Mouse (Mus musculus) Patski (cell line): ENCODE results near the gene Zranb3. TPM values are rescaled to one million over a fixed set of nuclear protein-coding genes. Genes with fewer than 3 reads are reported as not detected.

Experiments used
- ATAC-seq: fragments of 100-300 bp; one replicate; pipeline ENCODE4 v1.8.0; 2021
- CTCF ChIA-PET: fragments of 350-600 bp; sonication (Branson Sonifier 250); formaldehyde crosslinking; loops from one replicate; lab custom pipeline; 2022; ENCODE audit warnings: inconsistent platforms; lab: Charles Lee
- POLR2A ChIA-PET: fragments of 350-600 bp; sonication (Branson Sonifier 250); formaldehyde crosslinking; loops from one replicate; lab custom pipeline; 2022; ENCODE audit warnings: antibody characterized with exemption, inconsistent platforms; lab: Charles Lee
- DNase-seq: peaks from one replicate; pipeline ENCODE4 v3.0.0-alpha.2; 2011; ENCODE audit warnings: low read depth, low spot score
- H3K27me3 ChIP-seq: fragments of 371-371 bp; one replicate; pipeline ENCODE4 v1.5.1; 2021
- CTCF ChIP-seq: fragments of 100-300 bp; IDR thresholded peaks from one replicate; pipeline ENCODE4 v1.5.1; 2021
- in situ Hi-C: fragments of 300-500 bp; cut with MboI; formaldehyde crosslinking; loops from 3 replicates; pipeline ENCODE4 v1.11.1; 2018; ENCODE audit warnings: low pct_unique_long_range_greater_than_20kb, mixed read lengths
- polyA plus RNA-seq: library from polyadenylated mRNA; unstranded; gene quantifications from one replicate; pipeline ENCODE4 v1.2.3, GENCODE M21; 2021

Gene Zranb3
- polyA plus RNA-seq, 1 experiment from 2014 or later = 13.5 TPM

- in situ Hi-C loops = no loop called here
- DNase-seq (no peak), ATAC-seq (no peak)
- ChIA-PET CTCF (interaction anchor here (0.9 kb wide), 1 partner anchor 10 kb away, joined by 3 read pairs; no protein-coding TSS in a partner anchor), POLR2A (no interaction called here)
- H3K27me3 ChIP-seq = no peaks in the 10 kb centered on the region
- TF ChIP-seq CTCF = no peak
Observed at GRCm38 (mm10) chr1:128061401-128061800, 41.4 kb downstream of the Zranb3 start.

- ATAC-seq (no peak), DNase-seq (no peak)
- ChIA-PET CTCF (interaction anchor here (0.9 kb wide), 1 partner anchor 11 kb away, joined by 3 read pairs; no protein-coding TSS in a partner anchor), POLR2A (no interaction called here)
- in situ Hi-C loops = no loop called here
- H3K27me3 ChIP-seq = no peaks in the 10 kb centered on the region
- no peak for TF ChIP-seq CTCF
Observed at GRCm38 (mm10) chr1:128060655-128061344, 42.0 kb downstream of the Zranb3 start.

- no peak for ATAC-seq
- in situ Hi-C loops = no loop called here
- no peak for TF ChIP-seq CTCF
- H3K27me3 ChIP-seq = no peaks in the 10 kb centered on the region
- DNase-seq = no peak
- CTCF ChIA-PET = no interaction called here
- POLR2A ChIA-PET = no interaction called here
Observed at GRCm38 (mm10) chr1:128058625-128059024, 44.2 kb downstream of the Zranb3 start.

GRCm38 (mm10) chr1:128057269-128057668 lies 45.6 kb downstream of the Zranb3 start:
- DNase-seq (no peak), ATAC-seq (no peak)
- no peak for TF ChIP-seq CTCF
- H3K27me3 ChIP-seq = no peaks in the 10 kb centered on the region
- CTCF ChIA-PET = no interaction called here
- in situ Hi-C loops = no loop called here
- POLR2A ChIA-PET = no interaction called here

GRCm38 (mm10) chr1:128046920-128047319 lies 55.9 kb downstream of the Zranb3 start:
- CTCF ChIA-PET = no interaction called here
- in situ Hi-C loops = no loop called here
- POLR2A ChIA-PET = interaction anchor here (1.2 kb wide), 1 partner anchor 65 kb away, joined by 3 read pairs; no protein-coding TSS in a partner anchor
- ATAC-seq (no peak), DNase-seq (no peak)
- no peaks in the 10 kb centered on the region for H3K27me3 ChIP-seq
- TF ChIP-seq CTCF = no peak

- in situ Hi-C loops = no loop called here
- no peak for ATAC-seq
- DNase-seq = no peak
- CTCF ChIA-PET = no interaction called here
- H3K27me3 ChIP-seq = no peaks in the 10 kb centered on the region
- POLR2A ChIA-PET = interaction anchor here (1.2 kb wide), 1 partner anchor 64 kb away, joined by 3 read pairs; no protein-coding TSS in a partner anchor
- TF ChIP-seq CTCF = no peak
Observed at GRCm38 (mm10) chr1:128046455-128046854, 56.4 kb downstream of the Zranb3 start.

GRCm38 (mm10) chr1:128044181-128044580 lies 58.7 kb downstream of the Zranb3 start:
- ATAC-seq (no peak), DNase-seq (no peak)
- in situ Hi-C loops = no loop called here
- no peaks in the 10 kb centered on the region for H3K27me3 ChIP-seq
- TF ChIP-seq CTCF = no peak
- CTCF ChIA-PET = interaction anchor here (1.2 kb wide), 1 partner anchor 15 kb away, joined by 3 read pairs; no protein-coding TSS in a partner anchor
- POLR2A ChIA-PET = no interaction called here

- H3K27me3 ChIP-seq = no peaks in the 10 kb centered on the region
- in situ Hi-C loops = no loop called here
- ChIA-PET CTCF (interaction anchor here (1.0 kb wide), 1 partner anchor 14 kb away, joined by 3 read pairs; no protein-coding TSS in a partner anchor), POLR2A (no interaction called here)
- TF ChIP-seq CTCF = no peak
- DNase-seq = no peak
- no peak for ATAC-seq
Observed at GRCm38 (mm10) chr1:128036296-128036695, 66.6 kb downstream of the Zranb3 start.

- POLR2A ChIA-PET = no interaction called here
- CTCF ChIA-PET = no interaction called here
- no peaks in the 10 kb centered on the region for H3K27me3 ChIP-seq
- in situ Hi-C loops = no loop called here
- DNase-seq = no peak
- TF ChIP-seq CTCF = no peak
- ATAC-seq = no peak
Observed at GRCm38 (mm10) chr1:128032123-128032522, 70.7 kb downstream of the Zranb3 start.

- ChIA-PET CTCF (no interaction called here), POLR2A (no interaction called here)
- ATAC-seq = no peak
Observed at GRCm38 (mm10) chr1:128031524-128031923, 71.3 kb downstream of the Zranb3 start.

GRCm38 (mm10) chr1:128024363-128025114 lies 78.3 kb downstream of the Zranb3 start:
- ChIA-PET POLR2A (no interaction called here), CTCF (interaction anchor here (0.9 to 1.8 kb wide), 2 partner anchors 10 to 96 kb away, joined by 3 to 4 read pairs; no protein-coding TSS in a partner anchor)
- ATAC-seq (no peak), DNase-seq (no peak)
- in situ Hi-C loops = no loop called here
- H3K27me3 ChIP-seq = no peaks in the 10 kb centered on the region
- no peak for TF ChIP-seq CTCF

More at GRCm38 (mm10) chr1:128031524-128031923, 71.3 kb downstream of the Zranb3 start:
- in situ Hi-C loops = no loop called here
- no peaks in the 10 kb centered on the region for H3K27me3 ChIP-seq
- no peak for DNase-seq
- no peak for TF ChIP-seq CTCF
